Mouse (Mus musculus): ENCODE measurements at regions not wholly inside any gene's neighbourhood (a gene's known extent, or its start where the extent isn't known, plus 50 kb on each side); places are given as distances from the start of the nearest gene placed in this dataset.

DNA sequence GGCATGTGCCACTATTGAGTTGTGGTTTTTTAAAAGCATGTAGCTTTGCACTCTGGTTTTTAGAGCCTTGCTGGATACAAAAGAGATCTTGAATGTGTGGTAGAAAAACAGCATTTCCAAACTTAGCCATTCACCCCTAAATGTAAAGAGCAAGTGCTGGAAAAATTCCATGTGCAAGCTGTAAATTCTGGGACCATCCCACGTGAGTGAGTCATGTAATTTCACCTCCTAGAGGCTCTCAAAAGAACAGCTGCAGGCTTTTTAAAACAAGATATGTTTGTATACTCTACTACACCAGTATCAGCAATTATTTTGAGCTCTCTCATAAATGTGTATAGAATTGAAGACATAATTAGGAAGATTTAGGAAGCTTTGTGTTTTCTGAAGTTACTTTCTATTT lies 160.9 kb upstream of the Itga4 start:
- Histone ChIP-seq H3K4me3 (no peak overlapping the region), H3K4me1 (no peaks in the 10 kb centered on the region), H3K27me3 (no peaks in the 10 kb centered on the region), H3K27ac (no peak overlapping the region), H3K9ac (no peak overlapping the region), H3K9me3 (no peaks in the 10 kb centered on the region), H3K36me3 (no peaks in the 10 kb centered on the region), H3K4me2 (replicated peaks) (no peak overlapping the region)
- ATAC-seq (ENCODE audit: insufficient number of reproducible peaks, insufficient read depth, low FRiP score, low TSS enrichment) = no peak
- WGBS = 23% methylated on average over 1 of the region's 1 CpGs

DNA sequence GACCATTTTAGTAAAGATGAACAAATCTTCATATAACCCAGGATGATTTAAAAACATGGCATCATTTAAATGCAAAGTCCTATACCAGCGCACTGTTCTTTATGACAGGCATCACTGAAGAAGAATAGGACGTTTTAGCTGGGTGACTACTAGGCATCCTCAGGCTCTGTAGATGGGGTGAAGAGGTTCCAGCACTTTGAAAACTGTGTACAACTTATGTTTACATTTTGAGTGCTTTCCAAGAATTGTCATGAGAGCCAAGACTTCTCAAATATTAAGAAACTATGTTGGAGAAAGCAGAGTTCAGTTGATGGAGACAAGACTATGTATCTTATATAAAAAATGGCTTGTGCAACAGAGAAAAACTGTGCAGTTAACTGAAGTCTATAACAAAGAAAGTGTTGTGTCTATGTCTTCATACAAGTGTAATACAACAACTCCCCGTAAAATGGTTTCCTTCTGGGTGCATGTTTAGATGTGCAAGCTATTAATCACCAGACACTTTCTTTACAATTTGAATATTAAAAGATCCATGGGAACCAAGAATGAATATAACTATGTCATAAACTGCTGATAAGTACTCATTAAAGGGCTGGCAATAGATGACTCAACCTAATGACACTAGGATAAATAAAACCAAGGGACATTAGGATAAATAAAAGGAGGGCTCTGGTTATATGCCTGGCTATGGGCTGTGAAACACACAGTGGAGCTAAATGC lies 158.5 kb upstream of the Itga4 start:
- Histone ChIP-seq H3K27me3 (no peaks in the 10 kb centered on the region), H3K4me3 (no peak overlapping the region), H3K4me2 (replicated peaks) (no peak overlapping the region), H3K9ac (no peak overlapping the region), H3K36me3 (no peaks in the 10 kb centered on the region), H3K9me3 (no peaks in the 10 kb centered on the region), H3K27ac (no peak overlapping the region), H3K4me1 (no peaks in the 10 kb centered on the region)
- 90% methylated on average over 3 of the region's 3 CpGs for WGBS
- ATAC-seq (ENCODE audit: insufficient number of reproducible peaks, insufficient read depth, low FRiP score, low TSS enrichment) = no peak

DNA sequence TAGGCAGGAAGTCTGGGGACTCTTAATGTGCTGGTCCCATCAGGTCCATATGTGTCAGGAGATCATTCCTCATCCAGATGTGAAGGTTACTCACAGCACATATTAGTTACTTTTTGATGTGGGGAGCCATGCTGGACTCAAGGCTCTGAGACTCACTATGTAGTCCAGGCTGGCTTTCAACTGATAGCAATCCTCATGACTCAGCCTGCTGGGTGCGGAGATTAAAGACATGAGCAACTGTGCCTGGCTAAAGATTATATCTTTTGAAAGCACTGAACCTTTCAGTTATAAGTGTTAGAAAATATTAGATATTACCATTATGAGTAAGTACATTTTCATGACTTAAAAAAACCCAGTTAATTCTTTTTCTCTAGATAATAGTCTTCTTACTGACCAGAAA lies 155.6 kb upstream of the Itga4 start:
- Histone ChIP-seq H3K27me3 (no peaks in the 10 kb centered on the region), H3K4me3 (no peak overlapping the region), H3K4me2 (replicated peaks) (no peak overlapping the region), H3K27ac (no peak overlapping the region), H3K9ac (no peak overlapping the region), H3K9me3 (no peaks in the 10 kb centered on the region), H3K4me1 (no peaks in the 10 kb centered on the region), H3K36me3 (no peaks in the 10 kb centered on the region)
- 94% methylated on average over 1 of the region's 1 CpGs for WGBS
- no peak for ATAC-seq (ENCODE audit: insufficient number of reproducible peaks, insufficient read depth, low FRiP score, low TSS enrichment)

DNA sequence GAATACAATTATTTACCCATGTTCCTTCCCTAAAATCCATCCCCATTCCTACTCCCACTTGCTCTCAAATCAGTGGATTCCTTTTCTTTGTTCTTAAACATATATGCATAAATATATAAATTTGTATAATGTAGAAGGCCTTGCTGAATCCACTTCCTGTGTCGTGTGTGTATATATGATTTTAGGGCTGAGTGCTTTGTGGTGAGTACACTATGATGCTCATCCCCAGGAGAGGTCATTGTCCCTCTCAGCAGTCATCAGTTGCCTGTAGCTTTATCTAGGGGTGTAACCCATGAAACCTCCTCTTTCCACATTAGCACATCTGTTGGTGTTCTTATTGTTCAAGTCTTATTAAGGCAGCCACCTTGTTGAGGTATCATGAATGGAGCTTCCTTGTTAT lies 143.6 kb upstream of the Itga4 start:
- 95% methylated on average over 1 of the region's 1 CpGs for WGBS
- no peaks in the 10 kb centered on the region for H3K4me1 ChIP-seq

DNA sequence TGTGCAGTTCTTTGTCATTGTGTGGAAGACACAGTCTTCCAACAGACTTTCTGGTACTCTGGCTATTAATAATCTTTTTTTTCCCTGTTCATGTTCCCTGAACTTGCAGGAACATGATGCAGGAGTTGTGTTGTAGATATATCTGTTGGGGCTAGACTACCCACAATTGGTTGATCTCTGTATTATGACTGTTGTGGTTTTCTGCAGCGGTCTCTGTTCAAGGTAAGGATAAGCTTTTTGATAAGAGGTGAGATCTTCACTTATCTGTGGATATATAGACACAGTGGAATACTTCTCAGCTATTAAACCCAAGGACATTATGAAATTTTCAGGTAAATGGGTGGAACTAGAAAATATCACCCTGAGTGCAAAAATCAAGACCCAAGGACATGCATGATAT lies 143.2 kb upstream of the Itga4 start:
- Histone ChIP-seq H3K4me1 (no peaks in the 10 kb centered on the region), H3K4me3 (no peak overlapping the region), H3K27me3 (no peaks in the 10 kb centered on the region), H3K9me3 (no peaks in the 10 kb centered on the region), H3K4me2 (replicated peaks) (no peak overlapping the region), H3K36me3 (no peaks in the 10 kb centered on the region), H3K27ac (no peak overlapping the region), H3K9ac (no peak overlapping the region)
- ATAC-seq (ENCODE audit: insufficient number of reproducible peaks, insufficient read depth, low FRiP score, low TSS enrichment) = no peak
- WGBS = 97% methylated on average over 1 of the region's 1 CpGs

More for the DNA sequence above, 143.6 kb upstream of the Itga4 start:
- Histone ChIP-seq H3K27me3 (no peaks in the 10 kb centered on the region), H3K9ac (no peak overlapping the region), H3K4me3 (no peak overlapping the region), H3K27ac (no peak overlapping the region), H3K4me2 (replicated peaks) (no peak overlapping the region), H3K36me3 (no peaks in the 10 kb centered on the region), H3K9me3 (no peaks in the 10 kb centered on the region)
- ATAC-seq (ENCODE audit: insufficient number of reproducible peaks, insufficient read depth, low FRiP score, low TSS enrichment) = no peak

DNA sequence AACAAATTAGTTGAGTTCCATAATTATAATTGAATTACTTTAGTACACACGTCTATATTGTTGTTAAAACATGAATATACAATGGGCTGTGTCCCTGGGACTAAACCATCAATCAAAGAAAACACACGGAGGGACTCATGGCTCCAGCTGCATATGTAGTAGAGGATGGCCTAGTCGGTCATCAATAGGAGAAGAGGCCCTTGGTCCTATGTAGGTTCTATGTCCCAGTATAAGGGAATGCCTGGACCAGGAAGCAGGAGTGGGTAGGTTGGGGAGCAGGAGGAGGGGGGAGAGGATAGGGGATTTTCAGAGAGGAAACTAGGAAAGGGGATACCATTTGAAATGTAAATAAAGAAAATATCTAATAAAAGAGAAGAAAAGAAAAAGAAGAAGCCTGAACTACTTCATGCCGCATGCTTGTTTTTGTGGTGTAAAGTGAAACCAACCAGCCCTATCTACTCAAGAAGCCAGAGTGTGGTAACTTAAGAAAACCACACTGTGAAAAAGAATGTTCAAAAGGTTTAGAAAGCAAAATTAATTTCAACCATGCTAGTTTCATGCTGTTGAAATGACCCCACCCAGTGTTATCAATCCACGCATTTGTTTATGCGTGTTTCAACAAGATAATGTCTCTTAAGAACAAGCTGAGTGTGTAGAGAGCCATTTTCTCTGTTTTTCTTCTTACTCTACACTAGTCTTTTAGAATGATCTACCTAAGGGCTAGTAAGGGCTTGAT lies 134.4 kb upstream of the Itga4 start:
- Histone ChIP-seq H3K36me3 (no peaks in the 10 kb centered on the region), H3K4me3 (no peak overlapping the region), H3K4me2 (replicated peaks) (no peak overlapping the region), H3K4me1 (no peaks in the 10 kb centered on the region), H3K27me3 (no peaks in the 10 kb centered on the region), H3K9ac (no peak overlapping the region), H3K27ac (no peak overlapping the region), H3K9me3 (no peaks in the 10 kb centered on the region)
- ATAC-seq (ENCODE audit: insufficient number of reproducible peaks, insufficient read depth, low FRiP score, low TSS enrichment) = no peak
- 80% methylated on average over 6 of the region's 6 CpGs for WGBS

DNA sequence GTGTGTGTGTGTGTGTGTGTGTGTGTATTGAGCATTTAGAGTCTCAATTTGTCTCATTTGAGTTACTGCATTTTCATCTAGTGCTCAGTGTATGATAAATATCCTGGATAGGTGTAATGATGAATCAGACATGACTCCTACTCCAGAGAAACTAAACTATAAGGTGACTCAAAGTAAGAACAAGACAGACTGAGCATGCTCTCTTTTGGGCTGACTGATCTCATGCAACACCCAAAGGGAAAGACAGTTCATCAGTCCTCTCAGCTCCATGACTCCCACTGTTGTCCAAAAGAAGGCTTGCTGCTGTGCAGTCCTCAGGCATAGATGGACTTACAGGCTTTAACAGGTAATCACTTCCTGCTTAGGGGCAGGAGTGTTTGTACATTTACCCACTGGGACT lies 132.7 kb upstream of the Itga4 start:
- Histone ChIP-seq H3K4me1 (no peaks in the 10 kb centered on the region), H3K27ac (no peak overlapping the region), H3K9ac (no peak overlapping the region), H3K9me3 (no peaks in the 10 kb centered on the region), H3K4me2 (replicated peaks) (no peak overlapping the region), H3K36me3 (no peaks in the 10 kb centered on the region), H3K27me3 (no peaks in the 10 kb centered on the region), H3K4me3 (no peak overlapping the region)
- no peak for ATAC-seq (ENCODE audit: insufficient number of reproducible peaks, insufficient read depth, low FRiP score, low TSS enrichment)

DNA sequence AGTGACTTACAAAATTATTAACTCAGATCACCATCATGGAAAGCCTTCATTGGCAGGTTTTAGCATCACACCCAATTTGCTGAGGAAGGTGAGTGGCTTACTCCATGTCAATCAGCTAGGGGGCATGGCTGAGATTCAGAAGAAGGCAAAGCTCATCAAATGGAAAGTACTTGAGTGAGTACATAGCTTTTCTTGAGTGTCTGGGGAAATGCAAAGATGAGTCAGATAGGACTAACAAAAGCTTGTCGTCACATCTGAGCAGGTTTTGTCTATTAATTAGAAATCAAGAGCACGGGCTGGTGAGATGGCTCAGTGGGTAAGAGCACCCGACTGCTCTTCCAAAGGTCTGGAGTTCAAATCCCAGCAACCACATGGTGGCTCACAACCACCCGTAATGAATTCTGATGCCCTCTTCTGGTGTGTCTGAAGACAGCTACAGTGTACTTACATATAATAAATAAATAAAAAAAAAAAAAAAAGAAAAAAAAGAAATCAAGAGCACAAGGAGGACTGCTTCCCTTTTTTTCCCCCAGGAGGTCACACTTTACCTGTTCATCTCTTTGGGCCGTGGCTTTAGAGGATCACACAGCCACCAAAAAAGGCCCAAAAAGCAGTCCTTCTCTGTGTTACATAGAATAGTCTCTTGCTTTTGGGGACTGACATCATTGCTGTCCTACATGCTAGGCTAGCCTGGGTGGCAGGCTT lies 130.8 kb upstream of the Itga4 start:
- Histone ChIP-seq H3K27me3 (no peaks in the 10 kb centered on the region), H3K4me3 (no peak overlapping the region), H3K27ac (no peak overlapping the region), H3K36me3 (no peaks in the 10 kb centered on the region), H3K4me1 (no peaks in the 10 kb centered on the region), H3K9me3 (no peaks in the 10 kb centered on the region), H3K4me2 (replicated peaks) (no peak overlapping the region), H3K9ac (no peak overlapping the region)
- ATAC-seq (ENCODE audit: insufficient number of reproducible peaks, insufficient read depth, low FRiP score, low TSS enrichment) = no peak
- WGBS = 86% methylated on average over 5 of the region's 5 CpGs

DNA sequence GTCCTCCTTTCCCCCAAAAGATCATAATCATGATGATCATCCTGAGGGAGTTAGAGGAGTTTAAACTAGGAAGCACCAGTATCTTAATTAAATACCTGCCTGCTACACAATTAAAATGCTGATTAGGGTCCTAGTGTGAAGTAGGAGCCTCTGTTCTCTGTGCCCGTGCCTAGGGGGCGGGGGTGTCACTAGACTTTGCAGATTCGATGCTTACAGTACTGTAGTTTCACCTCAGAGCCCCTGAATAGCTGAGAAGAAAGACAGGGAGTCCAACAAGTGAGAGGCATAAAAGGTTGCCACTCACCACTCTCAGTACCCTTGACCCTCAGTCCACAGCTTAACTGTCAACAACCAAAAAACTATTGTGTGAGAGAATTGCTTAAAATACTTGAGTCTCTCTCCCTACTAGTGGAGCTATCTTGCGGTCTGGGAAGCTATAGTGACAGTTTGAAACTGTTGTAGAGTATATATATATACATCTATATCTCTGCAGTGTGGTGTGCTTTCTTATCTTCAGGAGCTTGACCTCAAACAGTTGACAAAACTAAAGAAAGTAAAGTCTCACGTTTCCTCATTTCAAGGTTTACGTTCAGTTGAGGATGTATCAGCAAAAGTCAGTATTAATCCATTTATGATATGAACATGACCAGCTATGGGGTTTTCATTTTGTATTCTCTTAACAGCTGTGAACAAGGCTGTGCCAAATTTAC lies 128.9 kb upstream of the Itga4 start:
- Histone ChIP-seq H3K9me3 (no peaks in the 10 kb centered on the region), H3K4me2 (replicated peaks) (no peak overlapping the region), H3K36me3 (no peaks in the 10 kb centered on the region), H3K9ac (no peak overlapping the region), H3K4me3 (no peak overlapping the region), H3K27ac (no peak overlapping the region), H3K4me1 (no peaks in the 10 kb centered on the region), H3K27me3 (no peaks in the 10 kb centered on the region)
- ATAC-seq (ENCODE audit: insufficient number of reproducible peaks, insufficient read depth, low FRiP score, low TSS enrichment) = no peak
- WGBS = 45% methylated on average over 6 of the region's 6 CpGs

DNA sequence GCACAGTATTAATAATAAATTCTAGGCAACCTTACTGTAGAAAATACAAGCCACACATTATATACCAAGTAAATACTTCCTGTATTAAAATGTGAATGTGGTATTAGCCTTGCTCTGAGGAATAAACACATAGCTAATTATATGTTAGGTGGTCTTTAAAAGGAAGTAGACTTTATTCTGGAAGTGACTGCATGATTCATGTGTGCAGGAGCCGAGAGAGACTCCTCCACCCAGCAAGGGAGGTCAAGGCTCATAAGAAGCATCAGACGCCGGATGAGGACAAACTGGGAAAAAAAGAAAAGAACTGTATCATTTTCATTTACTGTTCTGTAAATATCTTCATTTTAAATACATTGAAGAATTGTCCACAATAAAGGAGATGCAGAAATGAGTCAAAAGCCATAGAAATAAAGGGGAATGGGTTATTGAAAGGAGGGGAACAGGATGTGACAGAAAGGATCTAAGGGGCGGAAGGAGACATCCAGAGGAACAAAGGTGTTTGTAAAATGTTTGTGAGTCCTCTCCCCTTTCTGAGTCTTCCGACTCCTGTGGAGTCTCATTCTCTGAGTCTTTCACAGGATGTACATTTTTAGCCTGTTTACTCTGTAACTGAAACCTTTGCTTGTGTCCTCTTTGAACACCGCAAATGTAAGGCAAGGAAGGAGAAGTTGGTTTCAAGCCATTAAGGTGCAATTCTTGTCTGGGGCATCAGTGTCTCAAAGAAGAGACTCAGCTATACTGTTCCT lies 128.1 kb upstream of the Itga4 start:
- H3K4me2 ChIP-seq (replicated peaks) = no peak overlapping the region
- WGBS = 72% methylated on average over 6 of the region's 6 CpGs
- no peak overlapping the region for H3K4me3 ChIP-seq
- no peak overlapping the region for H3K9ac ChIP-seq
- no peak overlapping the region for H3K27ac ChIP-seq
- no peaks in the 10 kb centered on the region for H3K9me3 ChIP-seq
- no peak for ATAC-seq (ENCODE audit: insufficient number of reproducible peaks, insufficient read depth, low FRiP score, low TSS enrichment)
- H3K27me3 ChIP-seq = no peaks in the 10 kb centered on the region
- no peaks in the 10 kb centered on the region for H3K36me3 ChIP-seq
- H3K4me1 ChIP-seq = no peaks in the 10 kb centered on the region

DNA sequence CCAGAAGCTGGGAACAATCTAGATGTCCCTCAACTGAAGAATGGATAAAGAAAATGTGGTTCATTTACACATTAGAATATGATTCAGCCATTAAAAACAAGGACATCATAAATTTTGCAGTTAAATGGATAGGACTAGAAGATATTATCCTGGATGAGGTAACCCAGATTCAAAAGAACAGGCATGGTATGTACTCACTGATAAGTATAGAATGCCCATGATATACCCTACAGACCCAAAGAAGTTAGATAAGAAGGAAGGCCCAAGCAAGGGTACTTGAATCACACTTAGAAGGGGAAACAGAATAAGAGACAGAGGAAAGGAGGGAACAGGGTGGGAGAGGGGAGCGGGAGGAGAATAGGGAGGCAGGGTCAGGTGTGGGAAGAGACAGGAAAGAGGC lies 127.4 kb upstream of the Itga4 start:
- Histone ChIP-seq H3K4me1 (no peaks in the 10 kb centered on the region), H3K9ac (no peak overlapping the region), H3K36me3 (no peaks in the 10 kb centered on the region), H3K27ac (no peak overlapping the region), H3K9me3 (no peaks in the 10 kb centered on the region), H3K4me2 (replicated peaks) (no peak overlapping the region), H3K27me3 (no peaks in the 10 kb centered on the region), H3K4me3 (no peak overlapping the region)
- 84% methylated on average over 1 of the region's 1 CpGs for WGBS
- ATAC-seq (ENCODE audit: insufficient number of reproducible peaks, insufficient read depth, low FRiP score, low TSS enrichment) = no peak

Measured in embryonic facial prominence, embryonic 12.5 days (tissue).